Mouse (Mus musculus): ENCODE results near the gene Lypd3. TPM values are rescaled to one million over a fixed set of nuclear protein-coding genes. Genes with fewer than 3 reads are reported as not detected.
"Not testable (repeated sequence)": the region's sequence is repeated elsewhere in the genome, so short reads cannot be mapped to it uniquely, and the experiment has no call there.

The Lypd3 gene
- polyA plus RNA-seq, 1 experiment from 2014 or later: 0.27 TPM

GRCm38 (mm10) chr7:24610879-24611494, 25.4 kb upstream of the Lypd3 start:
- DNase-seq (ENCODE audit: low spot score) (no peak), ATAC-seq (ENCODE audit: low FRiP score) (0 out of 2 replicates have a peak, but pooled peaks have one; percentile 23)
- under 1% methylated on average over 36 of the region's 36 CpGs for WGBS
- Histone ChIP-seq H3K9ac (0 out of 2 replicates have a peak overlapping the region, but pooled peaks have one; percentile 1), H3K27ac (no peak overlapping the region), H3K4me2 (replicated peaks) (peak overlapping the region; percentile 43), H3K9me3 (ENCODE audit: control insufficient read depth, low read length) (no peaks in the 10 kb centered on the region), H3K4me3 (replicated peaks; ENCODE audit: low read length) (peak overlapping the region; percentile 22), H3K36me3 (replicated peaks; ENCODE audit: control insufficient read depth, insufficient read depth) (no peaks in the 10 kb centered on the region), H3K27me3 (ENCODE audit: control insufficient read depth, insufficient read depth, low read length) (peaks cover 53% of the 10 kb centered on the region), H3K4me1 (replicated peaks; ENCODE audit: control insufficient read depth, insufficient read depth, low read length) (peaks cover 12% of the 10 kb centered on the region; the same call in 1 of the 2 replicates)

GRCm38 (mm10) chr7:24611709-24612108, 24.6 kb upstream of the Lypd3 start:
- ATAC-seq (ENCODE audit: low FRiP score): no peak
- no peak for DNase-seq (ENCODE audit: low spot score)
- peaks cover 12% of the 10 kb centered on the region; the same call in 1 of the 2 replicates for H3K4me1 ChIP-seq (replicated peaks; ENCODE audit: control insufficient read depth, insufficient read depth, low read length)
- no peaks in the 10 kb centered on the region for H3K9me3 ChIP-seq (ENCODE audit: control insufficient read depth, low read length)
- no peak overlapping the region for H3K9ac ChIP-seq
- H3K4me3 ChIP-seq (replicated peaks; ENCODE audit: low read length): peak overlapping the region; percentile 22; the same call in 1 of the 2 replicates
- no peak overlapping the region; the same call in 1 of the 2 replicates for H3K4me2 ChIP-seq (replicated peaks)
- no peaks in the 10 kb centered on the region for H3K36me3 ChIP-seq (replicated peaks; ENCODE audit: control insufficient read depth, insufficient read depth)
- WGBS: 17% methylated on average over 7 of the region's 7 CpGs
- H3K27me3 ChIP-seq (ENCODE audit: control insufficient read depth, insufficient read depth, low read length): peaks cover 53% of the 10 kb centered on the region
- no peak overlapping the region for H3K27ac ChIP-seq

- 3% methylated on average over 27 of the region's 27 CpGs for WGBS
- Histone ChIP-seq H3K27me3 (ENCODE audit: control insufficient read depth, insufficient read depth, low read length) (peaks cover 53% of the 10 kb centered on the region), H3K4me3 (replicated peaks; ENCODE audit: low read length) (0 out of 2 replicates have a peak overlapping the region, but pooled peaks have one; percentile 7)
Observed at GRCm38 (mm10) chr7:24612308-24612910, 23.9 kb upstream of the Lypd3 start.

GRCm38 (mm10) chr7:24614816-24615215, 21.5 kb upstream of the Lypd3 start:
- Histone ChIP-seq H3K4me1 (replicated peaks; ENCODE audit: control insufficient read depth, insufficient read depth, low read length) (peaks cover 12% of the 10 kb centered on the region; the same call in 1 of the 2 replicates), H3K9me3 (ENCODE audit: control insufficient read depth, low read length) (no peaks in the 10 kb centered on the region), H3K36me3 (replicated peaks; ENCODE audit: control insufficient read depth, insufficient read depth) (no peaks in the 10 kb centered on the region), H3K9ac (no peak overlapping the region), H3K27me3 (ENCODE audit: control insufficient read depth, insufficient read depth, low read length) (peaks cover 40% of the 10 kb centered on the region), H3K4me3 (replicated peaks; ENCODE audit: low read length) (no peak overlapping the region), H3K4me2 (replicated peaks) (no peak overlapping the region), H3K27ac (no peak overlapping the region)
- 72% methylated on average over 13 of the region's 13 CpGs for WGBS
- no peak for DNase-seq (ENCODE audit: low spot score)
- ATAC-seq (ENCODE audit: low FRiP score): no peak

More at GRCm38 (mm10) chr7:24612308-24612910, 23.9 kb upstream of the Lypd3 start:
- H3K4me2 ChIP-seq (replicated peaks): peak overlapping the region; percentile 8; the same call in 1 of the 2 replicates
- ATAC-seq (ENCODE audit: low FRiP score) (no peak), DNase-seq (ENCODE audit: low spot score) (no peak)
- H3K36me3 ChIP-seq (replicated peaks; ENCODE audit: control insufficient read depth, insufficient read depth): no peaks in the 10 kb centered on the region
- H3K9ac ChIP-seq: no peak overlapping the region
- peaks cover 12% of the 10 kb centered on the region; the same call in 1 of the 2 replicates for H3K4me1 ChIP-seq (replicated peaks; ENCODE audit: control insufficient read depth, insufficient read depth, low read length)
- H3K9me3 ChIP-seq (ENCODE audit: control insufficient read depth, low read length): no peaks in the 10 kb centered on the region
- no peak overlapping the region for H3K27ac ChIP-seq

GRCm38 (mm10) chr7:24617763-24618162, 18.6 kb upstream of the Lypd3 start:
- no peak overlapping the region for H3K27ac ChIP-seq
- DNase-seq (ENCODE audit: low spot score) (no peak), ATAC-seq (ENCODE audit: low FRiP score) (no peak)
- peaks cover 10% of the 10 kb centered on the region for H3K27me3 ChIP-seq (ENCODE audit: control insufficient read depth, insufficient read depth, low read length)
- H3K4me2 ChIP-seq (replicated peaks): no peak overlapping the region
- H3K36me3 ChIP-seq (replicated peaks; ENCODE audit: control insufficient read depth, insufficient read depth): no peaks in the 10 kb centered on the region
- no peak overlapping the region for H3K4me3 ChIP-seq (replicated peaks; ENCODE audit: low read length)
- no peak overlapping the region for H3K9ac ChIP-seq
- WGBS: 83% methylated on average over 8 of the region's 8 CpGs
- no peaks in the 10 kb centered on the region for H3K9me3 ChIP-seq (ENCODE audit: control insufficient read depth, low read length)
- 0 out of 2 replicates have a peak, but pooled peaks cover 1% of the 10 kb centered on the region for H3K4me1 ChIP-seq (replicated peaks; ENCODE audit: control insufficient read depth, insufficient read depth, low read length)

GRCm38 (mm10) chr7:24618374-24618773, 18.0 kb upstream of the Lypd3 start:
- not testable (repeated sequence) for H3K27me3 ChIP-seq (ENCODE audit: control insufficient read depth, insufficient read depth, low read length); H3K4me2 ChIP-seq (replicated peaks); H3K9me3 ChIP-seq (ENCODE audit: control insufficient read depth, low read length); H3K36me3 ChIP-seq (replicated peaks; ENCODE audit: control insufficient read depth, insufficient read depth); ATAC-seq (ENCODE audit: low FRiP score); H3K9ac ChIP-seq; H3K4me3 ChIP-seq (replicated peaks; ENCODE audit: low read length); H3K27ac ChIP-seq; DNase-seq (ENCODE audit: low spot score); H3K4me1 ChIP-seq (replicated peaks; ENCODE audit: control insufficient read depth, insufficient read depth, low read length)
- 92% methylated on average over 8 of the region's 8 CpGs for WGBS

GRCm38 (mm10) chr7:24619671-24620397, 16.5 kb upstream of the Lypd3 start:
- DNase-seq (ENCODE audit: low spot score) (no peak), ATAC-seq (ENCODE audit: low FRiP score) (no peak)
- H3K27me3 ChIP-seq (ENCODE audit: control insufficient read depth, insufficient read depth, low read length): no peaks in the 10 kb centered on the region
- no peaks in the 10 kb centered on the region for H3K36me3 ChIP-seq (replicated peaks; ENCODE audit: control insufficient read depth, insufficient read depth)
- H3K4me2 ChIP-seq (replicated peaks): no peak overlapping the region
- H3K9me3 ChIP-seq (ENCODE audit: control insufficient read depth, low read length): no peaks in the 10 kb centered on the region
- no peak overlapping the region for H3K9ac ChIP-seq
- no peak overlapping the region for H3K27ac ChIP-seq
- WGBS: 53% methylated on average over 13 of the region's 13 CpGs
- no peaks in the 10 kb centered on the region for H3K4me1 ChIP-seq (replicated peaks; ENCODE audit: control insufficient read depth, insufficient read depth, low read length)
- H3K4me3 ChIP-seq (replicated peaks; ENCODE audit: low read length): no peak overlapping the region

GRCm38 (mm10) chr7:24621193-24621592, 15.2 kb upstream of the Lypd3 start:
- DNase-seq (ENCODE audit: low spot score) (no peak), ATAC-seq (ENCODE audit: low FRiP score) (no peak)
- no peak overlapping the region for H3K4me2 ChIP-seq (replicated peaks)
- no peaks in the 10 kb centered on the region for H3K9me3 ChIP-seq (ENCODE audit: control insufficient read depth, low read length)
- H3K9ac ChIP-seq: no peak overlapping the region
- H3K4me1 ChIP-seq (replicated peaks; ENCODE audit: control insufficient read depth, insufficient read depth, low read length): no peaks in the 10 kb centered on the region
- no peaks in the 10 kb centered on the region for H3K27me3 ChIP-seq (ENCODE audit: control insufficient read depth, insufficient read depth, low read length)
- H3K27ac ChIP-seq: no peak overlapping the region
- H3K4me3 ChIP-seq (replicated peaks; ENCODE audit: low read length): no peak overlapping the region
- no peaks in the 10 kb centered on the region for H3K36me3 ChIP-seq (replicated peaks; ENCODE audit: control insufficient read depth, insufficient read depth)
- 82% methylated on average over 3 of the region's 3 CpGs for WGBS

- Histone ChIP-seq H3K9ac (no peak overlapping the region), H3K4me3 (replicated peaks; ENCODE audit: low read length) (no peak overlapping the region), H3K27me3 (ENCODE audit: control insufficient read depth, insufficient read depth, low read length) (no peaks in the 10 kb centered on the region), H3K36me3 (replicated peaks; ENCODE audit: control insufficient read depth, insufficient read depth) (no peaks in the 10 kb centered on the region), H3K27ac (no peak overlapping the region), H3K4me2 (replicated peaks) (no peak overlapping the region), H3K9me3 (ENCODE audit: control insufficient read depth, low read length) (no peaks in the 10 kb centered on the region), H3K4me1 (replicated peaks; ENCODE audit: control insufficient read depth, insufficient read depth, low read length) (no peaks in the 10 kb centered on the region)
- ATAC-seq (ENCODE audit: low FRiP score) (no peak), DNase-seq (ENCODE audit: low spot score) (no peak)
- WGBS: 84% methylated on average over 6 of the region's 6 CpGs
Observed at GRCm38 (mm10) chr7:24622967-24623366, 13.4 kb upstream of the Lypd3 start.
